Mouse (Mus musculus): ENCODE results near the gene Map3k1. TPM values are rescaled to one million over a fixed set of nuclear protein-coding genes. Genes with fewer than 3 reads are reported as not detected.
A peak's percentile ranks its signal among the peaks of the same experiment; 100 is the strongest.

Map3k1 gene
- polyA plus RNA-seq, 1 experiment from 2014 or later = 11.1 TPM

DNA sequence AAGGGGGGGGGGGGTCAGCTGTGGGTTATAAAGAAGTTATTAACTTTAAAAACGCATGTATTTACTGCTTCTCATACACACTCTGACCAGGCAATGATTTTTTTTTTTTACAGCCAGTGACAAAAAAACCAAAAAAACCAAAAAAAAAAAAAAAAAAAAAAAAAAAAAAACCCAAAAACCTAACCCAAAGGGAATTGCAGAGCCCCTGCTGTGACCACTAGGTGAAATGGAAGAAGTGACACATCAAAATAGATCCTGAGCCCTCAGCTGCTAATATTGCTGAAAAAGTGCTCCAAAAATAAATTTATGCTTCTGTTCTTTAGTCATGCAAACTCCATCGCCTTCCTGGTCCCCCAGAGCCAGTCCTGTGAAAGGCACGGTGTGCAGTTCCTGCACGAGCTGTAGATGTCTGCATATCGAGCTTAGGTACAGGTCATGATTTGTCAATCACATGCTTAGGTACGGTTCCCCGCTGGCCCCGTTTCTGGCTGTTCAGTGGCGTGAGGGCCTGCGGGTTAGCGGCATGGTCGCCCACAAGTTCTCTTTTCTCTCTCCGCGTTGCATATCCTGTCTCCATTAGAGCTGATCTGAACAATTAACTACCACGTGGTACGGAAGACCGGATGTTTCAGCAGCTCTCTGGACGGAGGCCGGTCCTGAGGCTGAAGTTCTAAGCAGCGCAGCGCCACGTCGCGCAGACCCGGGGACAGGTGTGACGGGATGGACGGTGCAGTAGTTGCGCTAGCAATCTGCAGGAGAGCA lies 60.3 kb downstream of the Map3k1 start:
- 95% methylated on average over 28 of the region's 28 CpGs for WGBS
- H3K27ac ChIP-seq = no peak overlapping the region
- no peak overlapping the region for H3K4me2 ChIP-seq

DNA sequence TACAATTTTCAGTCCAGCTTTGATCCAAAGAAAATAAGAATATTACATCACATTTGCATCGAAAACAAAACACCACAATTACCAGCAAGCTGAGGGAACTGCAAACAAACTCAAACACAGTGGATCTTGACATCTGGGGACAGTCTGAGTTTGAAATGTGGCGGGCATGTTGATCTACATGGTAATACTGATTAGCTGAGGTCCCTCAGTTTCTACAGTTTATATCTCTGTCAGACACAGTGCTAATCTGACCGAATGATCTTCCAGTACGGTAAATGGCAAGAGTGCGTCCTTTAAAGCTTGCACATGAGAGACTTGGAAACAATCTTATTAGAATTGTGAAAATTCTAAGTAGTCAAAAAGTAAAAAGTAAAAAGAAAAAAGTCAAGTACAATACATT lies 62.0 kb downstream of the Map3k1 start:
- H3K27me3 ChIP-seq = no peaks in the 10 kb centered on the region
- H3K4me1 ChIP-seq = no peaks in the 10 kb centered on the region
- no peaks in the 10 kb centered on the region for H3K9me3 ChIP-seq (replicated peaks)
- H3K9ac ChIP-seq = no peak overlapping the region
- no peak for ATAC-seq
- H3K36me3 ChIP-seq (ENCODE audit: poor library complexity, severe bottlenecking) = peaks cover 32% of the 10 kb centered on the region
- 95% methylated on average over 5 of the region's 5 CpGs for WGBS
- H3K27ac ChIP-seq = no peak overlapping the region
- H3K4me3 ChIP-seq = no peak overlapping the region
- H3K4me2 ChIP-seq = no peak overlapping the region

More for the DNA sequence above, 60.3 kb downstream of the Map3k1 start:
- no peak overlapping the region for H3K4me3 ChIP-seq
- H3K9ac ChIP-seq = no peak overlapping the region
- H3K36me3 ChIP-seq (ENCODE audit: poor library complexity, severe bottlenecking) = peaks cover 46% of the 10 kb centered on the region
- no peaks in the 10 kb centered on the region for H3K4me1 ChIP-seq
- H3K27me3 ChIP-seq = no peaks in the 10 kb centered on the region
- no peaks in the 10 kb centered on the region for H3K9me3 ChIP-seq (replicated peaks)
- no peak for ATAC-seq

DNA sequence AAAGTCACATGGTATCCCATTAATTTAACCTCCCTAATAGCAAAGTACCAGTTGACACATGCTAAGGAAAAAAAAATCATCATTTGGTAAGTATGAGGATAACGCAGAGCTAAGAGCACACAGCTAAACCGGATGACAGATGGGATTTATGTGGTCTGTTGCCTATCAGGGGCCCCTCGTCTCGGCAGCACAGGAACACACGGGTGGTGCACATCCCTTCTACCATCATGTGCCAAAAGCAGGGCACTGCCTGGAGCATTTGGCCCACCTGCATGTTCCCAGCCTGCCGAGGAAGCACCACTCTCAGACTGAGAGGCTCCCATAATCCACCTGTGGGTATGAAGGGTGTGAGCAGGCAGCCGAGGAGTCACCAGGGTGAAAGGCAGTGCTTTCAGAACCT lies 63.6 kb downstream of the Map3k1 start:
- no peaks in the 10 kb centered on the region for H3K4me1 ChIP-seq
- ATAC-seq = no peak

DNA sequence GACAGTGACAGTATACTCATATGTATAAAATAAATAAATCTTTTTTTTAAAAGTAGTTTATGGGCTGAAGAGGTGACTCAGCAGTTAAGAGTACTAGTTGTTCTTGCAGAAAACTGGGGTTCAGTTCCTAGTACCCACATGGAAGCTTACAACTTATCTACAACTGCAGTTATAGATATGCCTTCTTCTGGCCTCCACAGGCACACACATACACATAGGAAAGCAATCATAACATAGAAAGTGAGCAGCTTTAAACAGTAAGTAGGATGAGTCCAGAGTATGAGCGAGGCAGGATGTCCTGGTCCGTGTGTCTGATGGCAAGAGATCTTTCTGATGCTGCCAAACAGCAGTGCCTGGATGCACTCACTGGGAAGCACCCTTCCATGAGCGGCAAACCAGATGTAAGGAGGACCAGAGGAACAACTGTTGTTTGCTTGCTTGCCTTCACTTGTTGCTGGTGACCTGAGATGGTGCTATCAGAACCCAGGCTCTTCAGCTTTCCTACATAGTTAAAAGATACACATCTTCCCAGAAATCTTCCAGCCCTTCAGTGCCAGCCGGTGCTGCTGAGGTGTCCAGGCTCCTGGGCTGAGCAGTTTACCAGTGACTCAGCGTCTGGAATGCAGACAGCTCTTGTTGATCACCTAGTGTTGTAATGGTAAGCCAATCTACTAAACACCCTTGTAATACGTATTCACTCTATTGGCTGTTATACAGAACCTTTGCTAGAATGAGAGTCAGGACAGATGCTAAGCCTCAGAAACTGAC lies 64.4 kb downstream of the Map3k1 start:
- Histone ChIP-seq H3K36me3 (ENCODE audit: poor library complexity, severe bottlenecking) (peaks cover 12% of the 10 kb centered on the region), H3K9me3 (replicated peaks) (no peaks in the 10 kb centered on the region), H3K4me1 (no peaks in the 10 kb centered on the region), H3K27me3 (no peaks in the 10 kb centered on the region), H3K9ac (no peak overlapping the region), H3K27ac (no peak overlapping the region), H3K4me3 (no peak overlapping the region), H3K4me2 (no peak overlapping the region)
- no peak for ATAC-seq
- 88% methylated on average over 6 of the region's 6 CpGs for WGBS

More for the DNA sequence above, 63.6 kb downstream of the Map3k1 start:
- Histone ChIP-seq H3K4me3 (no peak overlapping the region), H3K4me2 (no peak overlapping the region), H3K9ac (no peak overlapping the region), H3K27ac (no peak overlapping the region), H3K36me3 (ENCODE audit: poor library complexity, severe bottlenecking) (peaks cover 20% of the 10 kb centered on the region), H3K27me3 (no peaks in the 10 kb centered on the region), H3K9me3 (replicated peaks) (no peaks in the 10 kb centered on the region)
- WGBS = 82% methylated on average over 7 of the region's 7 CpGs

DNA sequence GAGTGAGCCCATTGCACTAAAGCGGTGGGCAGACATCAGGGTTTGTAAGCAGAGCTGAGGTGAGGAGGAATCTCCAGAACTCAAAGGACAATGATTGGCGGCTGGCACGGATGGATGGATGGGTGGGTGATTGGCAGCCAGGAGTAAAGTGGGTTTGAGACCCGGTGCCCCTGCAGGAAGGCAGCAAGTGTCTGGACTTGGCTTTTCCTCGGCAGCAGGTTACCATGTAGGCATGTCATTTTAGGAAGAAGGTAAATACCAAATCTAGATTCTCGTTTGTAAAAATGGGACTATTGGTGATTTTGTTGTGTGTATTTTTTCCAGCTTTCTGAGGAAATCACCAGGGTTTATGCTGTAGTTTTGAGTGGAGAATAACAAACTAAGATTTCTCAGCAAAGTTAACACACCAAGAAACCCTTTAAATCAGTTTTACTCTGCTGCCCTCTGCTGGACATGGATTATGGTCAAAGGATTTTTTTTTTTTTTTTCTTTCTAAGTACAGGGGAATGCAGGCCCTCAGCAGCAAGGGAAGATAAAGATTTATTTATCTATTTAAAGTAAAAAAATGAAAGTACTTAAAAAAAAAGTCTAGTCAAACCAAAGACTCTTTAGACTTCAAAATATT lies 66.7 kb downstream of the Map3k1 start:
- H3K4me3 ChIP-seq = no peak overlapping the region
- H3K4me2 ChIP-seq = no peak overlapping the region
- no peaks in the 10 kb centered on the region for H3K4me1 ChIP-seq
- H3K36me3 ChIP-seq (ENCODE audit: poor library complexity, severe bottlenecking) = no peaks in the 10 kb centered on the region
- no peak overlapping the region for H3K9ac ChIP-seq
- no peak overlapping the region for H3K27ac ChIP-seq
- WGBS = 73% methylated on average over 6 of the region's 6 CpGs
- no peaks in the 10 kb centered on the region for H3K9me3 ChIP-seq (replicated peaks)
- 0 out of 2 replicates have a peak, but pooled peaks have one; percentile 43 for ATAC-seq
- H3K27me3 ChIP-seq = no peaks in the 10 kb centered on the region

DNA sequence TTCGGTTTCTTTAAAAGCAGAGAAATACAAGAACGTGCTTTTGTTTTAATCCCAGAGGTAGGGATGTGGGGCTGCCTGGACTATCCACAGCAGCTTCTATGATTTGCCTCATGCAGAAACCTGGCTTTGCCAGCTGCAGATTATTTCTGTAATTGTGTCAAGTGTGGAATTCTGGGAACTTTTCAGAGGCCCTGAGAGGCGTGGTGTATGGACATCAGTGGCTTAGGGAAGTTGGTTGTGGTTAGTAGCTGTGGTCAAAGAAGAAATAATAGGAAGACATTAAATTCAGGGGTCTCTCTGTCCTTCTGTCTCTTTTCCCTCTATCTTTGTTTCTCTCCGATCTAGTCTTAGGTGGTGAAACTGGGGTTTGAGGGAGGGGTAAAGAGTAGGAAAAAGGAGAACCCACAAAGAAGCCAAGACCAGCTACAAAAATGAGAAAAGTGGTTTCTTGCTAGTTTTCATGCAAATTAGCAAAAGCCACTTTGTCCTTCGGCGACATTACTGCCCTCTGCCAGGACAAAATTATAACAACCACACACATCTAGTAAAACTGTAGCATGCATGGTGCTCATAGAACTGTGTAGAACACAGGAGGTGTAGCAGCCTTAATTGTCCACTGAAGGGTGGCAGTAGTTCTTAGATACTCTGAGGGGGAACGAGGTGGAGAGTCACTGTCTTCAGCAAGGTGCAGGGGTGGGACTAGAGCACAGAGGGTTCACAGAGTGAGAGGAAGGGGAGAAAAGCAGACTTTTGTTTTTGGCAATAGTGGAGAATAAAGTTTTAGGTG lies 67.4 kb downstream of the Map3k1 start:
- Histone ChIP-seq H3K27me3 (no peaks in the 10 kb centered on the region), H3K4me1 (no peaks in the 10 kb centered on the region), H3K9me3 (replicated peaks) (no peaks in the 10 kb centered on the region), H3K4me2 (no peak overlapping the region), H3K9ac (no peak overlapping the region), H3K36me3 (ENCODE audit: poor library complexity, severe bottlenecking) (no peaks in the 10 kb centered on the region), H3K27ac (no peak overlapping the region), H3K4me3 (no peak overlapping the region)
- ATAC-seq = no peak
- 74% methylated on average over 7 of the region's 7 CpGs for WGBS

DNA sequence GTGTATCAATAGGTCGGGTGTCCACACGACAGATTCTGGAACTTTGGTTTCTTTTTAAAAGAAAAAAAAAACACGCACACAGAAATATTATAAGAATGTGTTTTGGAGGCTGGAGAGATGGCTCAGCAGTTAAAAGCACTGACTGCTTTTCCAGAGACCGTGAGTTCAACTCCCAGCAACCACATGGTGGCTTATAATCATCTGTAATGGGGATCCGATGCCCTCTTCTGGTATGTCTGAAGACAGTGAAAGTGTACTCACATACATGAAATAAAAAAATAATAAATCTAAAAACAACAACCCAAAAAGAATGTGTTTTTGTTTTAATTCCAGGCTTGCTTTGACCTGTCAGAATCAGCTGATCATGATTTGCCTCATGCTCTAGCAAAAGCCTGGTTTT lies 81.9 kb downstream of the Map3k1 start:
- Histone ChIP-seq H3K4me1 (peaks cover 5% of the 10 kb centered on the region), H3K9ac (no peak overlapping the region), H3K4me2 (no peak overlapping the region), H3K9me3 (replicated peaks) (peaks cover 4% of the 10 kb centered on the region), H3K4me3 (no peak overlapping the region), H3K27me3 (no peaks in the 10 kb centered on the region), H3K27ac (no peak overlapping the region), H3K36me3 (ENCODE audit: poor library complexity, severe bottlenecking) (no peaks in the 10 kb centered on the region)
- no peak for ATAC-seq
- 93% methylated on average over 5 of the region's 5 CpGs for WGBS

DNA sequence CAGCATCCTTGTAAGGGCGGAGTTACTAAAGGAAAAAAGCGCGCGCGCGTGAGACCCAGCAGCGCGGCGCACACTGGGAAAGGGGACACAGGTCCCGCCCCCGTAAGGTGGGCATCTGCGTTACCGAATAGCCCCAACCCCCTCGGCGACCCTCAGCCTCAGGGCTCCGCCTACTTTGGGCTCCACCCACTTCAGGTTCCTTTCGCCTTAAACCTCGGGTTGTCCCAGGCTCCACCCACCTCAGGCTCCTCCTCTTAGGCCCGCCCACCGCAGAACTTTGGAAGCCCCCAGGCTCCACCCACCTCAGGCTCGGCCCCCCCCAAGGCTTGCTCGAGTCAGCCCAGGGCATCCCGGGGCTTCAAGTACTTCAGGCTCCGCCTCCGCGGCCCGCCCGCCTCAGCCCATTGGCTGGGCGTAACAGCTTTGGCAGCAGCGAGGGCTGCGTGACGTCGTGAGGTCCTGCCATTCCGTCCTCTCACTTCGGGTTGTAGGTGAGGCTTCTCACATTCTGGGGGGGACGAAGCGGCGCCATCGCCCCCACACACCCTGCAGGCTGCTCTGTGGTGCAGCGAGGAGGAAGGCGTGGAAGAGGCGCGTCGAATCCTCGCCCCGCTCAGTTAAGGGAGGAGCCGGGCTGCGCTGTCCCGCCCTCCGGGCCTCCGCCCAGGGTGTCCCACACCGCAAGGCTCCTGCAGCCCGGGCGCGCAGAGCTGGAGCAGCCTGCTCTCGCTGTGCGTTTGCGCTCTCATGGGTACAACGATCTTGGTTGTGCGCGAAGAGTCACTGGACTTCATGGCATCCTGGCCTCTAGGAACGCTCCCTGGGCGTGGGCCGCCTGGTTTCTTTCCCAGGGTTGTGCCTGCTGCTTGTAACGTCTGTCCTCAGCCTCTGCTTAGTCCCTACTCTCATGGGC lies 83.4 kb downstream of the Map3k1 start:
- H3K27me3 ChIP-seq = no peaks in the 10 kb centered on the region
- peak overlapping the region; percentile 71 for H3K9ac ChIP-seq
- no peaks in the 10 kb centered on the region for H3K36me3 ChIP-seq (ENCODE audit: poor library complexity, severe bottlenecking)
- peaks cover 5% of the 10 kb centered on the region for H3K4me1 ChIP-seq
- H3K4me3 ChIP-seq = peak overlapping the region; percentile 62
- peak overlapping the region; percentile 40; the same call in 1 of the 2 replicates for H3K27ac ChIP-seq
- peaks cover 4% of the 10 kb centered on the region for H3K9me3 ChIP-seq (replicated peaks)
- ATAC-seq = peak; percentile 99
- under 1% methylated on average over 64 of the region's 65 CpGs for WGBS
- H3K4me2 ChIP-seq = peak overlapping the region; percentile 81

DNA sequence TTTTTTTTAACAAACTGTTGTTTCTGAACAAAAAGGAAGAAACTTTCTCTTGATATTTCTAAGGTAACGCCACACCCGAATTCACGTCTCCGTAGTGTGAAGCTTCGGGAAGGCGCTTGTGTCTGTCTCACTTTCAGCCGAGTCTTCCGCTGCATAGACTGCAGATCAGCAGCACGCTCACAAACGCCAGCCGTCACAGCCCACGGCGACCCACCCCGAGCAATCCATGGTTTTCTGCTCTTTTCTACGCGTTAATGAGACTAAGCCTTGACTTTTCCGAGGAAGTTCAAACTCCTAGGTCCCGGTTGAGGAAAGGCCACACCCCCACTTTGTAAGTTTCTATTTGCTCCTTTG lies 84.0 kb downstream of the Map3k1 start:
- Histone ChIP-seq H3K36me3 (ENCODE audit: poor library complexity, severe bottlenecking) (no peaks in the 10 kb centered on the region), H3K4me2 (peak overlapping the region; percentile 81), H3K4me1 (peaks cover 5% of the 10 kb centered on the region), H3K9ac (peak overlapping the region; percentile 54), H3K27me3 (no peaks in the 10 kb centered on the region), H3K4me3 (peak overlapping the region; percentile 62), H3K9me3 (replicated peaks) (peaks cover 4% of the 10 kb centered on the region), H3K27ac (no peak overlapping the region)
- under 1% methylated on average over 18 of the region's 18 CpGs for WGBS
- no peak for ATAC-seq

DNA sequence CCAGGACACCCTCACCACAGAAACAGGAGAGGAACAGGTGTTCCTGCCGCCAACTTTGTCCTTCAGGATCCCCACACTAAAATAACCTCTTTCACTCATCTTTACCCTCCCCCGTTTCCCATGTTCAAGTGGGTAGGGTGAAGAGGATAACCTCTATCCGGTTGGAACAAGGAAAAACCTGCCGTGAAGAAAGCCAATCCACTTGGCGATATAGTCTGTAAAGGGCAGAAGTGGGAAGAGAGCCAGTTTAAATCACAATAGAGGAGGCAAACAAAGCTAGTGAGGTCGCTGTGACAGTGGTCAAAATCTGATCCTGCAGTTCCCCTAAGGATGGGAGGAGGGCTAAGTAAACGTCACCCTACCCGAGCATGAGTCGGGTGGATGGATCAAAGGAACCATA lies 89.1 kb downstream of the Map3k1 start:
- no peak overlapping the region for H3K4me2 ChIP-seq
- no peaks in the 10 kb centered on the region for H3K9me3 ChIP-seq (replicated peaks)
- H3K36me3 ChIP-seq (ENCODE audit: poor library complexity, severe bottlenecking) = peaks cover 30% of the 10 kb centered on the region
- H3K9ac ChIP-seq = no peak overlapping the region
- 73% methylated on average over 9 of the region's 9 CpGs for WGBS
- no peak for ATAC-seq
- no peaks in the 10 kb centered on the region for H3K27me3 ChIP-seq
- no peak overlapping the region for H3K27ac ChIP-seq
- no peaks in the 10 kb centered on the region; the same call in 1 of the 2 replicates for H3K4me1 ChIP-seq
- H3K4me3 ChIP-seq = no peak overlapping the region

DNA sequence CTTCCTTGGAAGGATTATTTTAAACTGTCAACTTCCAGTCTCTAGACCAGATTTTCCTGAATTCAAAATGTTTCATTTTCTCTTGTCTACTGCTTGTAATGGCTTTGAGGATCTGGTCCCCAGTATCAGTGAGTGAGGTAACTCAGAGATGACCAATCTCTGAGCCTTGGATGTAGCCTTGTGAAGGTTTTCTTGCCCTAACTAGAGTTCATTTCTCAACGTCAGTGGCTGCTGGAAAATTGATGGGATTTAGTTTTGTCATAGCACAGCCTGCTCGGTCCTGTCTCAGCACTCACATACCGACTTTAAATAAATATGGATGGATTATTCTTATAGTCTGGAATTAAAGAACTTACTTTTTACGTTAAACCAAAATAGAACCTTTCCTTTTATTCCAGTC lies 98.3 kb downstream of the Map3k1 start:
- H3K27ac ChIP-seq = no peak overlapping the region
- no peak for ATAC-seq
- H3K4me1 ChIP-seq = no peaks in the 10 kb centered on the region
- no peaks in the 10 kb centered on the region for H3K9me3 ChIP-seq (replicated peaks)
- no peak overlapping the region for H3K9ac ChIP-seq
- H3K4me3 ChIP-seq = no peak overlapping the region
- 87% methylated on average over 4 of the region's 4 CpGs for WGBS
- no peaks in the 10 kb centered on the region for H3K27me3 ChIP-seq
- peaks cover 95% of the 10 kb centered on the region for H3K36me3 ChIP-seq (ENCODE audit: poor library complexity, severe bottlenecking)
- H3K4me2 ChIP-seq = no peak overlapping the region

Data from forebrain, embryonic 13.5 days (tissue).